Mouse (Mus musculus) spleen, postnatal 10 days (tissue): ENCODE measurements around the gene Slc2a9.
A peak's percentile ranks its signal among the peaks of the same experiment; 100 is the strongest.
"Not testable (repeated sequence)": the region's sequence is repeated elsewhere in the genome, so short reads cannot be mapped to it uniquely, and the experiment has no call there.

Experiments
- DNase-seq, 2 experiments: peaks; one replicate each; pipeline ENCODE4 v3.0.0; 2021 to 2022; ENCODE audit warnings: low spot score in 2 of 2

The Slc2a9 gene

DNA sequence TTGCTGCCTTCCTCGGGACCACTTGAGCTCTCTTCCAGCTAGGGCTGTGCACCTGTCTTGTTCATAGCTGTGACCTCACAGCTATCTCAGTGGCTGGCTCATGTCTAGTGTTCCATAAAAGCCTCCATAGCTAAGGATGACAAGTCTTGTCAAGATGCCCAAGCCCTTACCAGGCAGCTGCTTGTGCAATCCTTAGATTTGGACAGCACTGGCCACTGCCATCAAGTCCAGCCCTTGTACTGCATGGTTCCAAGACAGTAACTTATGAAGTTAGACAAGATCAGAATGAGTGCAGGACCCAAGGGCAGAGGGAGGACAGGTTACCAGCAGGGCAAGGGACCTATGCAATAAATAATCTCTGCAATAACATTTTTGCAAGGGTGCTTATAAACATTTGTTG lies 1.2 kb upstream of the Slc2a9 start:
- no peak for DNase-seq

DNA sequence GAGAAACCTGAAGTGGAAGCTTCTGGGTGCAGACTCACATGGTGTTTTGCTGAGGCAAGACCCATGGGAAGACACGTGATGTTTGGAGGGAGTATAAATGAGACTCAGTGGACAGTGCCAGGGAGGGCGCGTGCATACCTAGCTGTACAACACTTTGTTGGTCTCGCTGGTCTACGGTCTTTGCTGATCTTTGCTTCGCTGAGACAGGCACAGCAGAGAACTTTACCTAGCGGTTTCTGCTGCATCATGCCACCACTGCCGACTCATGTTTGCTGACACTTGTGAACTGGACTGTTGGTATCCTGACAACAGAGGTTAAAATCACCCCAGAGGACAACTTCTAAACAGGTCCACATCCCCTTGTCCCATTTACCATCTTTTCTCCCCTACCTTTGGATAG lies 2.9 kb downstream of the Slc2a9 start:
- DNase-seq, result no peak

DNA sequence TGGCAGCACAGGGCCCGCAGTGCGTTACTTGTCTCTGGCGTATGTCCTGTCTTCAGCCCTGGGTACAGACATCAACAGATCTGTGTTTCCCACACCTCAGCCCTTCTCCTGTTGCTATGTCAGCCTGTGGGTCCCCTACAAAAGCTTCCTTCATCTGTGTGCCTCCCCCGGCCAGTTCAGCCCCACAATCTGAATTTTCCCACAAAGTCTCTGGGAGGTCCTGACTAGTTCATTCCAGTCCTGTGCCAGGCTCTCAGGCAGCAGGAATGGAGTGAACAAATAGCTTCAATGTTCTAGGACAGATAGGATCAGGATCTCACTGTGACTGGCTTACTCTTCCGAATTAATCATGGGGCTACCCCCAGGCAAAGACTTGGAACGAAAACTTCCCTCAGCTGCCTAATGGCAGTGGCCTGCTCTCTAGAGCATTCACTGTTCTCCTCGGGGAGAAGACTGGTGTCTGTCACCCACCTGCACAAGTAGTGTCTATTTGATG lies 3.6 kb downstream of the Slc2a9 start:
- no peak for DNase-seq

DNA sequence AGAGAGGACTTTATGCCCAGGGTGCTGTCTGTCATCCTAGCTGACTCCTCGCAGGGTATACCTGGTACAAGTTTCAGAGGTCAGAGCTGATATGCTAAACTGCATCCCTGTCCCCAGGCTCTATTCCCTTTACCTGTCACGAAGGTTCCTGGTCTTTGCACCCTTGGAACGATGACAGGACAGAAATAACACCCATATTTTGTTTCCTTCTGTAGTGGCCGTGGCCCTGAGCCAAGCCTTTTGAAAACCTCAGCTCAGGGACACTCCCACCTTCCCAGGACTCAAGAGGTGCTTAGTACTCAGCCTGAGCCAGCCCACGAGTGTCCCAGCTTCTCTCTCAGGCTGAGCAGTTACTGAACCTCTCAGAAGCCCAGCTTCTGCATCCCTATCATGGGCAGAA lies 4.5 kb downstream of the Slc2a9 start:
- no peak for DNase-seq

DNA sequence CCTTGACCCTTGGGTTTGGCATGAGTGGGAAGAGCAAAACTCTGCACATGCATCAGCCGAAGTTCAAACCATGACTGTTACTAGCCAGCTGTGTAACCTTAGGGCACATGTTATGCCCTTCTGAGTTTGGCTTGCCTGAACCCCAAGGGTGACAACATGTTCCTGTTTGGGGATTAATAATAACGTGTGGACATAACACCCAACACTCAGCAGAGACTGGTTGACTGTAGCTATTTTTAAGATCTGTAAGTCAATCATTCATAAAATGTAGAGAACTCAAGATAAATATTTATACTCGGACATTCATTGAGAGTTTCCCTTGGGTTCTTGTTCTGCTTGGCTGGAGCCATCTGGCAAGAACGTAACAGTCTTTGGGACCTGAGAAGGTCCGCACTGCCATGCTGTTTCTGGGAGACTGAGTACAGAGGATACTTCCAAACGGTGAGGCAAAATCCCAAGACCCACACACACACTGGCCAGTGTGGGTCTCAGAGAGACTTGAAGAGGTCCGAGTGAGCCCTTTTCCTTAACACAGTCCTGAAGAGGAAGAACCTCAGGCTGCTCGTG lies 6.4 kb downstream of the Slc2a9 start:
- DNase-seq, result no peak

DNA sequence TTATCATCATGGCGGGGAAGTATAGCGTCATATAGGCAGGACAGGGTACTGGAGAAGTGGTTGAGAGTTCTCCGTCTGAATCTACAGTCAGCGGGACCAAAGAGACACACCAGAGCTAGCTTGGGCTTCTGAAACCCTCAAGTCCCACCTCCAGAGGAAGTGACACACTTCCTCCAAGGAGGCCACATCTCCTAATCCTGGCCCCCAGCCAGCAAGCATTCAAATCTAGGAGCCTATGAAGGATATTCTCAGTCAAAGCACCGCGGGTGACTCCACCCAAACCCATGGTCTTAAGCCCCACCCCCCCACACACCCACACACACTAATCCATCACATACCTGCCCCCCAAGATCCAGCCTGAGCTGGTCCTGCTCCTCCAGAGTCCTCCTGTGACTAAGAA lies 9.1 kb downstream of the Slc2a9 start:
- peak in 1 of 2 experiments; percentile 30 for DNase-seq

DNA sequence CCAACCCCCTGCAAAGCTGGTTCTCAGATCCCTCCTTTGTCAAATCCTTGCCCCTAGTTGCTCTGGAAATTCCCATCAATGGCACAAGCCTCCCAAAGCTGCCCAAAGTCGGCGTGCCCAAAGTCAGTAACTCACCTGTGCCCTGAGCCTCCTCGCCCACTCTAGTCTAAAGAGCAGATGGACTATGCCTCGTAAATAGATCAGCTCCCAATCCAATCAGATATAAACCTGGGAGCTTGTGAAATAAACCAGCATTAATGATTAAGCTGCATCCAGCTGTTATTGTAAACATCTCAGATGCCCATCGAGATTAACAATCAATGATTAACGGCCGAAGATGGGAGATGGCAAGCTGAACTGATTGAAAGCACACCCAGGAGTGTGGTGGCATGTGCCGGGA lies 11.2 kb downstream of the Slc2a9 start:
- DNase-seq, result no peak

DNA sequence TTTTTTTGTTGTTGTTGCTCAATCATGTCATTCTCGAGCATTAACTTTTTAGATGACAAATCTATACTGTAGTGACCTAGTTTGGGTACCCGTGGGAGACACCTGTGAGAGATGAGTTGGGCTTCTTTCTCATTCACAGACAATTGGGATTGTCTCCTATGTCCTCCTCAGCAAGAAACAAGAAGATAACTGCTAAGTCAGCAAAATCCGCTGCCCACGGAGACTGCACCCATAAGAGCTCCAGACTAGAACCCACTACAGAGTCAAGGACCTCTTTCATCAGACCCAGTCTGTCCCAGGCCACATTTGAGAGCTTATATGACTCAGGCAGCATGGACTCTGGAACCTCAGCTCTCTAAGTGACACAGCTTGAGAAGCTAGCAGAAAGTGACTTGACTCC lies 13.2 kb downstream of the Slc2a9 start:
- DNase-seq, result no peak

DNA sequence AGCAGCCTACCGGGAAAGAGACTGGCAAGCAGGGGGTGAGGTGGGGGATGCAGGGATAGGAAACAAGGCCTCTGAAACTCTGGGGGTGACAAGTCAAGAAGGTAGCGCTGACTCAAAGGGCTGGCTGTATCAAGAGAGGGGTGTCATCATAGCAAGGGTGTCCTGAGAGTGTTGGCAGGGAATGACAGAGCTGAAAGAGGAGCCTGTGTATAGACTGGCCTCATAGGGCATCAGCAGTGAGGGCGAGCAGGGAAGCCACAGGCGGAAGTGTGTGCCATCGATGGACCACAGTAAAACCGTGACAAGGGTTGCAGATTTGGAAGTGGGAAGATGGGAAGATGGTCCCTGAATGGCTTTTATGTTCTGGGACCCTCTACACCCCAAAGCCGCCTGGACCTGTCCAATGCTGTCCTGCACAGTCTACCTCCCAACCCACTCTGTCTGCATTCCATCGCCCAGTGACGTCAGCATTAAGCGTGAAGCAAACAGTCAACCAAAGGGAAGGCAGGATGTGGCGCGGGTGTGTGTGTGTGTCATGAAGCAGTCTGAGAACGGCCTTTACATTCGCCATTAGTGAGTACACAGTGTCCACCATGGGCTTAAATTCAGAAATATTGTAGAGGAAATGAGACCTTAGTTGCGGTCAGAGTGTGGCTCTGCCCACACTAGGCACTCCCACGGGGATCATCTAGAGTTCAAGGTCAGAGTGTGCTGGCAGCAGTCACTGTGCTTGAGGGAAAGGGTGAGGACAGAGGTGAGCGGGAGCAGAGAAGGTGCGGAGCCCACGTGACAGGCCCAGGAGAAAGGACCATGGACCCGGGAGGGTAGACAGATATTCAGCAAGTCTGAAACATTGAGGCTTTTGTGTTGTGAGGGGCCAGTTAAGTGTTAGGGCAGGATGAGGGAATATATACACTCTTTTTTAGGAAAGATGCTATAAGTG lies 14.0 kb downstream of the Slc2a9 start:
- no peak for DNase-seq

DNA sequence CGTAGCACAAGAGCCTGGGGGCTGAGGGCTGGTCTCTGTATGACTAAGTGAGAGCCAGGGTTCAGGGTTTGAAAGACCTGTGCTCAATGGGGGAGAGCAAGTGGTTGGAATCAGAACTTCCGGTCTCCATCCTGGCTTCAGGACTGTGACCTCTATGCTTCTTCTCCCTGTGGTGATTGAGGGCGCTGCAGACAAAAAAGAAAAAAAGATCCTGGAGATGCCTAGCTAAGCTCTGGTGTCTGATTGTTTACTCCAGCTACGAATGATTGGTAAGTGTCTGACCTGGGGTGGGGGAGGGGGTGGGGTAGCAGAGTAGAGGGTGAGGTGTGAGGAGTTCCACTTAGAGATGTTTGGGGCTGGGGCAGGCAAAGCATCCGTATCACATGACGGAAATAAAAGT lies 14.9 kb downstream of the Slc2a9 start:
- no peak for DNase-seq

DNA sequence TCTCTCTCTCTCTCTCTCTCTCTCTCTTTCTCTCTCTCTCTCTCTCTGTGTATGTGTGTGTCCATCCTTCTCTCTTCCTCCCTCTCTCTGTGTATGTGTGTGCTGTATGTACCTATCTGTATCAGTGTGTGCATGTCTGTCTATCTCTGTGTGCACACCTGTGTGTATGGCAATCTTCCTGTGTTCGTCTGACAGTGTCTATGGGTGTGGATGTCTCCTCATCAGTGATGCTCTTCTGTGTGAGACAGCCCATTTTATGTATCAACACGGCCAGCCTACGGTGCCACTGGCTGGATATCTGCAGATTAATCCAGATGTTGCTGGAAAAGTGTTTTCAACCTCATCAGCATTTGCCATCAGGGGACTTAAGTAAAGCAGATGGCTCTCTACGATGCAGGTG lies 15.7 kb downstream of the Slc2a9 start:
- DNase-seq, result no peak

DNA sequence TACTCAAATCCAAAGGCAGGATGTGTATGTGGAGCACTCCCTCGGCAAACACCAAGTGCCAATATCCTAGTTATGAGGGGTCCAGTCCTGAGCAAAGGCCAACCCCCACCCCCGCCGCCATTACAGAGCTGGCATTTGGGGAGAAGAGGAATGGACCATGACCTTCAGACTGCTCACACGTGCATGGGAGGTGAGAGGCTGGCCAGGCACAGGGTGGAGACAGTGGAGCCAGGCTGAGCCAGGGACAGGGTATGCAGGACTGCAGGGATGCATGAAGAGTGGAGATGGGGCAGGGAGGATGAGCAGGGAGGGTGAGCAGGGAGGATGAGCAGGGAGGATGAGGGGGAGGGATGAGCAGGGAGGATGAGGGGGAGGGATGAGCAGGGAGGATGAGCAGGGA lies 17.0 kb downstream of the Slc2a9 start:
- no peak for DNase-seq

DNA sequence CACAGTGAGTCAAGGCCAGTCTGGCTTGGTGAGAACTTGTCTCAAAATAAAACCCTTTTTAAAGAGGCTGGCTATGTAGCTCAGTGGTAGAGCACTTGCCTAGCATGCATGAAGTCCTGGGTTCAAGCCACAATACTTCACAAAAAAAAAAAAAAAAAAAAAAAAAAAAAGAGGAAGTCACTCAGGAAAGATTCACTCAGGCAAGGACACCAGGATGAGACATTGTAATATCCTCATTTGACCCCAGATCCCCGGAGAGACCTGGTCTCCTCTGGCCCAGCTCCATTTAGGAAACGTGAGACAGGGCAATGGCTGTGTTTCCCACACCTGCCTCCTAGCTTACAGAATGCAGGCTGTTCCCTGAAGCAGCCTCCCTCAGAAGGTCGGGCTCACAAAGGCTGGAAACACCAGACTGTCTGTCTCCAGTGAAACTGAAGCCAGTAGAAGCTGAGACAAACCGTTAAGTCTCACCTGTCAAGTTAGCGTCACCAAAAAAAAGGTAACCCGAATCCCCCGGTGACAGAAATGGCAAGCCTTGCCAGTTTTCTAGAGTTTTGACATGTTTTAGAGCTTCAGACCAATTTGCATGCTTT lies 19.3 kb downstream of the Slc2a9 start:
- no peak for DNase-seq

DNA sequence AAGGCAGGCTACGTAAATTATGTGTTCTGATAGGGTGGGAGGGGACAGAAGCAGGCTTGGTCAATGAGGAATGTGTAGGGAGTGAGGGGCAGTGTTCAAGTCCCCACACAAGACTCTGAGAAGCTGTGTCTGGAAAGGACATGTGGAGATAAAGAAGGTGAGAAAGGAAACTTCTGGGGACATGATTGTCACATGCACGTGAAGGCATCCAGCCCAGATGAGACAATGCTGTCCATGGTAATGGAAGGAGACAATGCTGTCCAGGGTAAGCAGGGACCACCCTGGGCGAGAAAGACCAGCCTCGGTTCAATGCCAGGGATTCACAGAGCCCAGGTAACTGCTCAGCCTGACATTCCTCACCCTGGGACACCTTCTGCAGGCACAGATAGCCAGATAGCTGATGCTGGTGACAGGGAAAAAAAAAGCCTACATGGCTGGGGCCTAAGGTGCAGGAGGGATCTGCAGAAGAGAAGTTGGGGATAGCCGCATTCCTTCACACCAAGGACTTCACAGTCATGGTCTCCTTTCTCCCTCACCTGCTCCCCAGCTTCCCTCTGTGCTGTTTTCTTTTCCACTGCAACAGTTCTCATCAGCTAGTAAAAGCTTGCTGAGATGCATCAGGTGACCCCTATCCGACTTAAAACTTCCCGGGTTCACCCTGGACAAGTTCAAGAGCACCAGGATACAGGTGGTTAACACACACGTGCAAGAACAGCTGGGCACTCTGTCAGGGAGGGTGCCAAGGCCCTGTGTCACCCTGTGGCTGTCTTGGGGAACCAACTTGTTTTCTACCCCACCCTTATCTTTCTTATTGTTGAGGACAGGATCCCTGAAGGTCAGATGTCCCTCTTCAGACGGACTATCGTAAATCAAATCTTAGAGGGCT lies 21.9 kb downstream of the Slc2a9 start:
- no peak for DNase-seq

DNA sequence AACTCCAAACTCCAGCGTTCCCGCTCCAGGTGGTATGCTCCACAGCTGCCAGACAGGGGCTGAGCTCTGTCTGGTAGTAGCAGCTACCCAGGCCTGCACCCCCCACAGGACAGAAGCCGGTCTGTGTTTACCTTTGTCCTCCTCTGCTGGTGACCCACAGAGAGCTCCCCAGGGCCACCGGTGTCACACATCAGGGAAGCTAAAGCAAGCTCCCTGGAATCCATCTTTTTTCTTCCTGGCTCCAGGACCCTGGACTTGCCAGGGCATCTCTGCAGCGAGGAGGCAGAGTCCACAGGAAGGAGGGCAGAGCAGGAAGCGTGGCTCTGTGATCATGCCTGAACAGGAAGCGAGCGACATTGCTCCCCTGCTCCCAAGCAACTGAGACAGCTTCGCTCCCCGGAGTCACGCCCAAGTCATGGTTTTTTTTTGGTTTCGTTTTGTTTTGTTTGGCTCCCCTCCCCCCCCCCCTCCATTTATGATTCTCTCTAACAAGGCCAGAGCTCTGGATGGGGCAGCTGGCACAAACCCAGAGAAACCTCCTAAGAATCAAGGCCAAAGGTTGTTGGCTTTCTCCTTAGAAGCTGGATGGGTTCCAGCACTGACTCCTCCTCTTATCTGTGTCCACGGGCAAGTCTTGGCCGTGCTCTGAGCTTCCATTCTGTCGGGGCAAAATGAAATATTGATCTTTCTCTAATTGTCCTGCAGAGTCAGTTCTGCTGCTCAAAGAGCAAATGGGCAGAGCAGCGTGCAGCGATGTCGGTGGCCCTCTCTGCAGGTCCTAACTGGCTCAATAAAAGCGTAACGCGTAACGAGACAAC lies 22.8 kb downstream of the Slc2a9 start:
- DNase-seq, result peak; percentile 24 to 50

DNA sequence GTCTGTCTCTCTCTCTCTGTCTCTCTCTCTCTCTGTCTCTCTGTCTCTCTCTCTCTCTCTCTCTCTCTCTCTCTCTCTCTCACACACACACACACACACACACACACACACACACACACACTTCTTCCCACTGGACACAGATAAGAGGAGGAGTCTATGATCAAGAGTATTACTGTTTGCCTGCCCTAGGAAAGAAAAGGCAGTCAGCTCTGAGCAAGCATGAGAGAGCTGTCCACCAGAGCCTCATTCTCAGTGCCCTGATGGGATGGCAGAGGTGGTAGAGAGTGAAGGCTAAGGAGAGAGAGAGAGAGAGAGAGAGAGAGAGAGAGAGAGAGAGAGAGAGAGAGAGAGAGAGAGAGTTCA lies 23.4 kb downstream of the Slc2a9 start:
- not testable (repeated sequence) for DNase-seq

DNA sequence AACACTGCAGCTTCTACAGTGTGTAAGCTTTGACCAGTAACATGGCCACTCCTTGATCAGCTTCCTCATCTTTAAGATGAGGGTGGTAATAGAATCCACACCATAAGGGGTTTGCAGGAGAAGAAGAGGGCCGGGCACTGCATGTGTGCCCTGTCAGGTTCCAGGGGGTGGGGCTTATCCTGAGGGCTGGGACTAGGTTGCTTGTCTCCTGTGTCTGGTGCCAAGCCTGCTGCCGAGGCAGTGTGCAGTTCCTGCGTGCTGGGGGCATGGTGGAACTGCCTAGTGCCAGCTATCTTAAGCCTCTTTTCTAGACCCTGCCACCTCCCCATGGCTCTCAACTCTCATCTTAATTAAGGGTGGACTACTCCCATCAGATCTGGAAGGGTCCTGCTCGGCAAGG lies 23.9 kb downstream of the Slc2a9 start:
- DNase-seq, result peak in 1 of 2 experiments; percentile 34

DNA sequence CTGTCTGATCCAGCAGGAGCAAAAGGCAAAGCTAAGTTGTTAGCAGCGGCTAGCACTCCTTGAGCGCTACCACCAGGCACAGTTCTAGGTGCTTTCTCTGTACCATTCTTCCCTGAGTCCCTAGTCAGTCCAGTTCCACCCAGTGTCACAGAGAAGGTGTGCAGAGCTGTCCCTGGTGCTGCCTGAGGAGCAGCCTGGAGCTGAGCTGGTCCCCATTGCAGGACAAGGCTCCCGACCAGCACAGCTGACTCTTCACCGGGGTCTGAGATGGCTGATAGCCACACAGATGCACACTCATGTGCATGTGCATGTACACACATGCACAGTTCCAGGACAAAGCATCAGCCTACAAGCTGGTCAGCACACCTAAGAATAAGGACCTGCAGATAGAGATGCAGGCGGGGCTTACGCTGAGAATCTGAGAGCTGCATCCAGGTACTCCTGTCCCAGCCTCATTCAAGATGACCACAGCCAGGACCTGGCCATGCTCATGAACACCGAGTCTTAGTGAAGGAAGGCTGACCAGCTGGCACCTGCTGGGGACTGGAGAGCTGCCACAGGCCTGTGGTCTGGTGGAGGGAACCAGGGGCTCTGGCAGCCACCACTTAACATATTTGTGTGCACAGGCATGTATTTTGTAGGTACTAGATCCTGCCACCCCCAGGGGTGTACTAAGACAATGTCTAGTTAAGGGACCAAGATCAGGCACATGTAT lies 25.1 kb downstream of the Slc2a9 start:
- DNase-seq, result peak in 1 of 2 experiments; percentile 16

DNA sequence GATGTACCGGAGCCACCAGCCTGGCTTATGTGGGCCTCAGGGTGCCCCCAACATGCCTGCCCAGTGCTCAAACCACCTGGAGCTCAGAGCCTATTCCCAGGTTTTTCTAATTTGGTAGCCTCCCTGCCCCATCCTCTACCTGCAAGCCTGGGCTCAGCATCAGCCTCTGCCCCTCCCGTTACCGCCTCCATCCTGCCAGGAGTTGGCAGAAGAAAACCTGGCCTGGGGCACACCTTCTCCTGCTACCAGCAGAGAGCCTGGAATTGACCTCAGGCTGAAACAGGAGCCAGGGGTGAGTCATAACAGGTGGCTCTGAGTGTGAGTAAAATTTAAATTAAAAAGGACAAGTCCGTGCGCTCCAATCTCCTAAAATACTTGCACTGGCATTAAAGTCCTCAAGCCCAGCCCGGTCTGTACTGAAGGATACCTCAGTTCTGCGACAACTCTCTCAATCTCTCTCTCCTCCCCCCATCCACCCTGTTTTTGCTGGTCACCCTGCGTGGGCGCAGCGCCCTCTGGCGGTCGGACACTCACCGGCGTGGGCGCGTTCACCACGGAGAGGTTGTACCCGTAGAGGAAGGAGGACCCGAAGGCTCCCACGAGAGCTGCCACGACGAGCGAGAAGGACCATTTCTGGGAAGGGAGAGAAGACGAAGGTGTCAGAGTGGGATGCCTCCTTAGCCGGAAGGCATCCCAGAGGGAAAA lies 25.9 kb downstream of the Slc2a9 start:
- peak in 1 of 2 experiments; percentile 68 for DNase-seq

DNA sequence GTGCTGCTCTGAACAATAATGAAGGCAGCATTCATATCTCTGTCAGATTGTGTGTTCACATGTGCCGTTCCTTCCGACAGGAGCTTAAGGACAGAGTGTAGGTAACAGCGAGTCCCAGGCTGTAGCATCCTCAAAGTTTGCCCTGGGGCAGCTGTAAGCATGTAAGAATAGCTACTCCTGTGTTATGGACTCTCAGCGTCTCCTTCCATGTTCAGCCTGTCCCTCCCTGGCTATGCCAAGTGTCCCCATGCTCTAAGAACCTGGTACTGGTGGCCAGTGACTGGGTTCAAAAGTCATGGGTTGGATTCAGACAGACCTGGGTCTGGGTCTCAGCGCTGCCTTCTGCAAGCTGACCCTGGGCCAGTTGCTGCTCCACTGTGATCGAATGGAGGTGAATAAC lies 32.1 kb downstream of the Slc2a9 start:
- peak in 1 of 2 experiments; percentile 7 for DNase-seq
